Mouse (Mus musculus): ENCODE measurements around the gene Btbd35f5.
"Not testable (repeated sequence)": the region's sequence is repeated elsewhere in the genome, so short reads cannot be mapped to it uniquely, and the experiment has no call there.

Btbd35f5 gene

DNA sequence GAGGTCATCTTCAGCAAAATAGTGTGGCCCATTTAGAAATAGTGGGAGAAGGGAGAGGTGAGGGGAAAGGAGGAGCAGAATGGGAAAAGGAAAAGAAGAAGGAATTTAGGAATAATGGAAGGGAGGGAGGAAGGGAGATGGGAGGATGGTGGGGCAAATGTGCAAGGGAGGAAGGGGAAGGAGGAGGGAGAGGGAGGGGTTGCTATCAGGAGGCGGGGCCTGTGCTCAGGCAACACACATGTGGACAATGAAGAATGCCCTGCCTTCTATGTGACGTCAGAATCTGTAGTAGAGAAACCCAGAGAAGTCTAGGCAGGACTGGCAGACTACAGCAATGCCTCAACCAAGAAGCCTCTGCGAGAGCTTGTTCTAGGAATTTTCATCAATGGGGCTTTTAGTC is at the start of gene Btbd35f5:
Btbd35f5 (plus strand) TSS at position 301 of the 400 bp plus-strand sequence.
- not testable (repeated sequence) for DNase-seq

GRCm38 (mm10) chrX:32941468-32941867 is 32.2 kb upstream of the Btbd35f5 start, which contains the start of gene Gm21789:
TSS of gene Gm21789 (plus strand) at chrX:32941768.
- not testable (repeated sequence) for DNase-seq
